Mouse (Mus musculus): Measurements from ENCODE around the gene 6330409D20Rik.

- TF ChIP-seq CHD2 (IDR thresholded peaks at IDR 0.05; ENCODE audit: low read depth, low read length) (no peak), ZNF384 (IDR thresholded peaks at IDR 0.05; ENCODE audit: low read depth, low read length) (no peak), ZC3H11A (IDR thresholded peaks at IDR 0.05; ENCODE audit: borderline replicate concordance, low read depth, low read length) (no peak)
Observed at GRCm38 (mm10) chr2:32724832-32725790, 15.7 kb downstream of the 6330409D20Rik start.
